ENCODE assay signal across 8 mouse cellular contexts in the genomic region with DNA sequence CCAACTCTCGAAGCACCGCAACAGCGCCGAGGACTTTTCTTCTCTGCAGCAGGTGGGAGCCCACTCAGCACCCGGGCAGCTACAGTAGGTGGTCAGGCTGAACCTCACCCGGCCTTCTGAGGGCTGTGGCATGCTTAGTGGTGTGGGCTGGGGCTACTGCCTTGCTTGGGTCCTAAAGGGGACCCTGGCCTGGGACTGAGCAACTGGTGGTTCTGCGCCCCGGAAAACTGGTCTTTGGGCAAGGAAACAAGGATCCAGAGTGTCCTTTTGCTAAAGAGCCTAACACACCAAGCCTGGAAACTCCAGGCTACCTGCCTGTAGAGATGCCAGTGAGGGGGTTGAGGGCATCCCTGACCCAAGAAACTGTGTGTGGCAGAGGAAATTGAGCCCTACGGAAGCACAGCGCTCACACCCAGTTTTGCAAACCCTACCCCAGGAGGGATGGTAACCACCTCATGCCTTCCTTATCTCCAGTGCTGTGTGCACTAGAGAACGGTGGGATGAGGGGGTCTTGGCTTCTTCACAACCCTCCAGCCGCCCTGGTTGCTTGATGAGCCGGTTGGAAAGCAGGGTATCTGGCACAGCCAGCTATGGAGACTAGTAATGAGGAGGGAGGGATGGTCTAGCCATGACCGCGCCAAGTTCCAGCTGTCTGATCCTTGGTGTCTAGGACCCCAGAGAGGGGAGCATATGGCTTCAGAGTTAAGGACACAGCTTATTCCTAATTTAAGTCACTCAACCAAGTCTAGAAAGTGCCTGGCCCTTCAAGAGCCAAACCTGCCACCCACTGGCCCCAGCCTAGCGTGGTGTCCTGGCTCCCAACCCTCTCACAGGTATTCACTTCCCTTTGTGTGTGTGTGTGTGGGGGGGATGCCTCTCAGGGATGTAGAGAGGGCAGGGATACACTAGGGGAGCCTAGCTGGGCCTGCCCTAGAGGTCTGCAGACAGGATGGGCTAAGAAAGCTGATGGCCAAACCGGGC. TPM values are rescaled to one million over a fixed set of nuclear protein-coding genes. Genes with fewer than 3 reads are reported as not detected.
DNase-seq lines count a peak whose midpoint lies in the region; ATAC-seq and TF ChIP-seq lines count a peak whose summit lies in the region.

No protein-coding gene starts in this region.

- H3K36me3 ChIP-seq in heart, embryonic 10.5 days: peaks cover 24% of the 10 kb centered on the region
- H3K36me3 ChIP-seq in ES-Bruce4 (ENCODE audit: control insufficient read depth, insufficient read depth, low read length, poor library complexity, severe bottlenecking): no peaks in the 10 kb centered on the region
- H3K36me3 ChIP-seq in heart, postnatal 0 days (replicated peaks; ENCODE audit: control insufficient read depth, insufficient read depth, low read length): peaks cover 12% of the 10 kb centered on the region
- no peaks in the 10 kb centered on the region for H3K36me3 ChIP-seq in liver, embryonic 16.5 days (ENCODE audit: control insufficient read depth, insufficient read depth)
- H3K36me3 ChIP-seq in thymus, adult 2 months (ENCODE audit: control insufficient read depth, insufficient read depth, low read length): no peaks in the 10 kb centered on the region

- TF ChIP-seq CTCF in ES-Bruce4 (IDR thresholded peaks at IDR 0.05; ENCODE audit: low read depth, low read length): no peak
- no peak for TF ChIP-seq CTCF in heart, postnatal 0 days (IDR thresholded peaks at IDR 0.05; ENCODE audit: low read depth)
- TF ChIP-seq CTCF in thymus, adult 2 months (IDR thresholded peaks at IDR 0.05; ENCODE audit: borderline replicate concordance, control insufficient read depth, extremely low read depth, insufficient read depth, low read length, poor library complexity): no peak

- TF ChIP-seq POLR2A in ES-Bruce4 (IDR thresholded peaks at IDR 0.05; ENCODE audit: insufficient read depth, low read length): no peak
- TF ChIP-seq POLR2A in thymus, adult 2 months (IDR thresholded peaks at IDR 0.05; ENCODE audit: control insufficient read depth, extremely low read depth, insufficient read depth, low read length, poor library complexity): no peak

- no peaks in the 10 kb centered on the region for H3K9me3 ChIP-seq in heart, embryonic 10.5 days
- no peaks in the 10 kb centered on the region for H3K9me3 ChIP-seq in ES-Bruce4 (replicated peaks; ENCODE audit: control insufficient read depth, insufficient read depth, low read length, poor library complexity, severe bottlenecking)
- no peaks in the 10 kb centered on the region for H3K9me3 ChIP-seq in heart, postnatal 0 days (replicated peaks; ENCODE audit: control insufficient read depth, low read length)
- no peaks in the 10 kb centered on the region for H3K9me3 ChIP-seq in liver, embryonic 16.5 days (replicated peaks; ENCODE audit: control insufficient read depth, low read length)

- 0 out of 2 replicates have a peak, but pooled peaks have one; percentile 0 for ATAC-seq in heart, postnatal 0 days (ENCODE audit: insufficient read depth, low read depth)
- ATAC-seq in liver, embryonic 16.5 days (ENCODE audit: low read depth): no peak

- no peak for TF ChIP-seq EP300 in ES-Bruce4 (IDR thresholded peaks at IDR 0.05; ENCODE audit: insufficient read depth, low read depth, low read length)
- no peak for TF ChIP-seq EP300 in heart, postnatal 0 days (IDR thresholded peaks at IDR 0.05; ENCODE audit: low read depth)

- H3K4me2 ChIP-seq in heart, postnatal 0 days (ENCODE audit: low read depth, low read length): peak overlapping the region; percentile 74
- H3K4me2 ChIP-seq in liver, embryonic 16.5 days (ENCODE audit: low read depth, low read length): peak overlapping the region; percentile 50

- peak overlapping the region; percentile 69 for H3K4me3 ChIP-seq in heart, embryonic 10.5 days
- H3K4me3 ChIP-seq in ES-Bruce4 (ENCODE audit: low read depth, low read length): peak overlapping the region; percentile 38; the same call in 1 of the 2 replicates
- H3K4me3 ChIP-seq in heart, postnatal 0 days (ENCODE audit: low read depth, low read length): peak overlapping the region; percentile 55
- H3K4me3 ChIP-seq in liver, embryonic 16.5 days (ENCODE audit: low read depth, low read length): peak overlapping the region; percentile 28
- H3K4me3 ChIP-seq in thymus, adult 2 months (ENCODE audit: control insufficient read depth, insufficient read depth, low read length): no peak overlapping the region

- H3K4me1 ChIP-seq in heart, embryonic 10.5 days: peaks cover 62% of the 10 kb centered on the region
- H3K4me1 ChIP-seq in ES-Bruce4 (ENCODE audit: control insufficient read depth, insufficient read depth, low read length): no peaks in the 10 kb centered on the region
- H3K4me1 ChIP-seq in heart, postnatal 0 days (ENCODE audit: control insufficient read depth, insufficient read depth): peaks cover 38% of the 10 kb centered on the region
- H3K4me1 ChIP-seq in liver, embryonic 16.5 days (ENCODE audit: control insufficient read depth, low read depth, low read length): peaks cover 25% of the 10 kb centered on the region
- peaks cover 2% of the 10 kb centered on the region; the same call in 1 of the 2 replicates for H3K4me1 ChIP-seq in thymus, adult 2 months (replicated peaks; ENCODE audit: control insufficient read depth, insufficient read depth, low read length)

- H3K27ac ChIP-seq in heart, embryonic 10.5 days: peak overlapping the region; percentile 95
- no peak overlapping the region for H3K27ac ChIP-seq in ES-Bruce4 (ENCODE audit: insufficient read depth, low read length)
- peak overlapping the region; percentile 95 for H3K27ac ChIP-seq in heart, postnatal 0 days (ENCODE audit: low read depth)
- no peak overlapping the region for H3K27ac ChIP-seq in liver, embryonic 16.5 days (ENCODE audit: low read length)
- no peak overlapping the region for H3K27ac ChIP-seq in thymus, adult 2 months (ENCODE audit: control insufficient read depth, insufficient read depth, low read length)

- WGBS in heart, embryonic 10.5 days: 26% methylated on average over 17 of the region's 17 CpGs
- WGBS in heart, postnatal 0 days: 24% methylated on average over 17 of the region's 17 CpGs
- 35% methylated on average over 17 of the region's 17 CpGs for WGBS in liver, embryonic 16.5 days (ENCODE audit: insufficient replicate concordance)
- WGBS in thymus, adult 2 months: 54% methylated on average over 17 of the region's 17 CpGs

- DNase-seq in heart, embryonic 10.5 days (ENCODE audit: low spot score): peak; percentile 73
- DNase-seq in heart, adult 8-10 months (ENCODE audit: low spot score): no peak
- DNase-seq in heart, postnatal 0 days (ENCODE audit: low spot score): no peak
- no peak for DNase-seq in ovary, postnatal 36 days (ENCODE audit: low spot score)
- DNase-seq in layer of hippocampus, postnatal 25 days (ENCODE audit: extremely low spot score in 1 of 2, low spot score in 1 of 2): no peak
- DNase-seq in thymus, adult 2 months: no peak

- peak overlapping the region; percentile 42 for H3K9ac ChIP-seq in ES-Bruce4 (ENCODE audit: low read depth, poor library complexity, severe bottlenecking)
- peak overlapping the region; percentile 84 for H3K9ac ChIP-seq in heart, postnatal 0 days (replicated peaks; ENCODE audit: low read depth, low read length)
- H3K9ac ChIP-seq in liver, embryonic 16.5 days (ENCODE audit: low read depth, low read length): no peak overlapping the region

- H3K27me3 ChIP-seq in heart, embryonic 10.5 days (ENCODE audit: insufficient read depth, poor library complexity, severe bottlenecking): peaks cover 5% of the 10 kb centered on the region; the same call in 1 of the 2 replicates
- no peaks in the 10 kb centered on the region for H3K27me3 ChIP-seq in ES-Bruce4 (ENCODE audit: control insufficient read depth, insufficient read depth, low read length, poor library complexity, severe bottlenecking)
- no peaks in the 10 kb centered on the region for H3K27me3 ChIP-seq in heart, postnatal 0 days (ENCODE audit: control insufficient read depth, insufficient read depth, low read length)
- H3K27me3 ChIP-seq in liver, embryonic 16.5 days (ENCODE audit: control insufficient read depth, insufficient read depth, low read depth, low read length): peaks cover 8% of the 10 kb centered on the region
- no peaks in the 10 kb centered on the region; the same call in 1 of the 2 replicates for H3K27me3 ChIP-seq in thymus, adult 2 months (ENCODE audit: control insufficient read depth, insufficient read depth, low read length)

RNA-seq across cellular contexts. Expression of a gene that starts 0.5 kb away (rescaled TPM):
- 1,471 and 1,998 TPM in 2 replicates for polyA plus RNA-seq in heart, embryonic 10.5 days (2016; fragmentation: Nextera tagmentation; extraction: Ambion mirVana)
- 10 to 100 TPM; 40.0 to 70.3 (median 65.6) TPM for total RNA-seq in heart, adult 8-10 months (2022)
- polyA plus RNA-seq in ES-Bruce4 (2011; ENCODE audit: insufficient read depth, insufficient read length, low read depth, missing spikeins): 9.4 and 20.2 TPM in 2 replicates
- 1,299 and 1,431 TPM in 2 replicates for total RNA-seq in heart, postnatal 0 days (2014; rRNA removed; ENCODE audit: low replicate concordance)
- polyA plus RNA-seq in heart, postnatal 0 days (2015; fragmentation: Nextera tagmentation; extraction: Ambion mirVana): 1,847 and 1,885 TPM in 2 replicates
- polyA plus RNA-seq in liver, embryonic 16.5 days (2015; fragmentation: Nextera tagmentation; extraction: Ambion mirVana): 43.0 and 56.1 TPM in 2 replicates
- total RNA-seq in layer of hippocampus, postnatal 25 days (2021): 10 to 100 TPM; 14.3 to 18.8 TPM
- 32.3 and 32.4 TPM in 2 replicates for polyA plus RNA-seq in thymus, adult 2 months (2012; rRNA removed)

Comparison
In these comparisons a context has a peak if more than half of its experiments do, and no peak if none do; other contexts are left out.
1. H3K27ac ChIP-seq: peak in heart, embryonic 10.5 days (single experiment) and heart, postnatal 0 days (single experiment); none in ES-Bruce4 (single experiment), liver, embryonic 16.5 days (single experiment) and thymus, adult 2 months (single experiment).
2. RNA of a gene that starts 0.5 kb away (polyA plus RNA-seq): 1,847 to 1,885 TPM in heart, postnatal 0 days and 1,471 to 1,998 TPM in heart, embryonic 10.5 days; 43.0 to 56.1 TPM in liver, embryonic 16.5 days, 32.3 to 32.4 TPM in thymus, adult 2 months and 9.4 to 20.2 TPM in ES-Bruce4; every median in the first group is over 10 times any median in the second.